Mouse (Mus musculus) neural tube, embryonic 12.5 days (tissue): Measurements from ENCODE around the gene Muc5ac. TPM values are rescaled to one million over a fixed set of nuclear protein-coding genes. Genes with fewer than 3 reads are reported as not detected.

Experiments
- ATAC-seq: fragments of 200-750 bp; cut with Nextera tagmentation; 2 replicates; pipeline ENCODE4 v1.8.0; 2017; ENCODE audit warnings: low read depth, mild to moderate bottlenecking, moderate TSS enrichment, moderate library complexity; ENCODE audit not compliant: low FRiP score
- H3K27ac ChIP-seq: fragments of 300-500 bp; sonication (generic); 2 replicates; pipeline ENCODE4 v1.5.1; 2016
- H3K27me3 ChIP-seq: fragments of 300-500 bp; sonication (generic); replicated peaks from 2 replicates; pipeline ENCODE4 v1.6.1; 2016; ENCODE audit warnings: mild to moderate bottlenecking
- H3K36me3 ChIP-seq: fragments of 300-500 bp; sonication (generic); 2 replicates; pipeline ENCODE4 v1.6.1; 2016; ENCODE audit warnings: mild to moderate bottlenecking
- H3K4me1 ChIP-seq: fragments of 300-500 bp; sonication (generic); 2 replicates; pipeline ENCODE4 v1.6.1; 2016
- H3K4me2 ChIP-seq: fragments of 300-500 bp; sonication (generic); replicated peaks from 2 replicates; pipeline ENCODE4 v1.6.1; 2016; ENCODE audit warnings: mild to moderate bottlenecking
- H3K4me3 ChIP-seq: fragments of 300-500 bp; sonication (generic); 2 replicates; pipeline ENCODE4 v1.5.1; 2016
- H3K9ac ChIP-seq: fragments of 300-500 bp; sonication (generic); 2 replicates; pipeline ENCODE4 v1.6.1; 2016; ENCODE audit warnings: mild to moderate bottlenecking
- H3K9me3 ChIP-seq: fragments of 300-500 bp; sonication (generic); 2 replicates; pipeline ENCODE4 v1.6.1; 2016; ENCODE audit warnings: mild to moderate bottlenecking
- WGBS: fragments of 180-500 bp; shearing (Covaris S2); methylation state at CpG from one replicate; pipeline ENCODE4 v1.1.7; 2016; 5-methylcytosine and 5-hydroxymethylcytosine counted together
- polyA plus RNA-seq: library from polyadenylated mRNA; unstranded; fragments of >200 nt; fragmentation: Nextera tagmentation; extraction: Ambion mirVana; gene quantifications from 2 replicates; pipeline ENCODE4 v1.2.1, GENCODE M21; 2016

The Muc5ac gene
- polyA plus RNA-seq, 1 experiment from 2014 or later: not detected

- Histone ChIP-seq H3K4me3 (no peak overlapping the region), H3K9ac (no peak overlapping the region), H3K36me3 (no peaks in the 10 kb centered on the region), H3K4me1 (no peaks in the 10 kb centered on the region), H3K9me3 (no peaks in the 10 kb centered on the region), H3K27ac (no peak overlapping the region), H3K27me3 (no peaks in the 10 kb centered on the region), H3K4me2 (no peak overlapping the region)
- no peak for ATAC-seq
- WGBS: 85% methylated on average over 10 of the region's 10 CpGs
Observed at GRCm38 (mm10) chr7:141840354-141840753, 51.6 kb downstream of the Muc5ac start.

- WGBS: 91% methylated on average over 4 of the region's 4 CpGs
- Histone ChIP-seq H3K9me3 (no peaks in the 10 kb centered on the region), H3K9ac (no peak overlapping the region), H3K27ac (no peak overlapping the region), H3K4me2 (no peak overlapping the region), H3K27me3 (no peaks in the 10 kb centered on the region), H3K4me1 (no peaks in the 10 kb centered on the region), H3K36me3 (no peaks in the 10 kb centered on the region), H3K4me3 (no peak overlapping the region)
- no peak for ATAC-seq
Observed at GRCm38 (mm10) chr7:141861046-141861445, 72.3 kb downstream of the Muc5ac start.

Other genes with a start within 250 kb of the Muc5ac start
- gene Chid1, start 249.1 kb upstream of the Muc5ac start, polyA plus RNA-seq: 31.7 and 33.7 TPM in 2 replicates
- 111 and 117 TPM in 2 replicates for gene Ap2a2, start 226.8 kb upstream of the Muc5ac start, polyA plus RNA-seq
- gene Muc6, start 133.7 kb upstream of the Muc5ac start, polyA plus RNA-seq: 0.20 and 0.23 TPM in 2 replicates
- gene Muc2, start 98.6 kb upstream of the Muc5ac start, polyA plus RNA-seq: 0.23 and 0.27 TPM in 2 replicates
- 0.01 and 0.03 TPM in 2 replicates for gene Muc5b, start 50.1 kb downstream of the Muc5ac start, polyA plus RNA-seq
- gene Tollip, start 129.5 kb downstream of the Muc5ac start, polyA plus RNA-seq: 70.1 and 74.1 TPM in 2 replicates
- 21.0 and 21.2 TPM in 2 replicates for gene Brsk2, start 160.8 kb downstream of the Muc5ac start, polyA plus RNA-seq